Mouse (Mus musculus) G1E-ER4 (cell line): Measurements from ENCODE around the gene Rcor2. TPM values are rescaled to one million over a fixed set of nuclear protein-coding genes. Genes with fewer than 3 reads are reported as not detected.
A peak's percentile ranks its signal among the peaks of the same experiment; 100 is the strongest.

Source experiments
- GATA1 ChIP-seq: IDR thresholded peaks from one replicate; pipeline ENCODE4 v1.8.0; 2012; ENCODE audit warnings: low read length, inconsistent platforms
- polyA plus RNA-seq: library from polyadenylated mRNA; stranded (reverse); fragments of >175 nt; gene quantifications from 2 replicates; pipeline ENCODE4 v1.2.3, GENCODE M21; 2012

The Rcor2 gene
- polyA plus RNA-seq, 1 experiment = 53.6 TPM

DNA sequence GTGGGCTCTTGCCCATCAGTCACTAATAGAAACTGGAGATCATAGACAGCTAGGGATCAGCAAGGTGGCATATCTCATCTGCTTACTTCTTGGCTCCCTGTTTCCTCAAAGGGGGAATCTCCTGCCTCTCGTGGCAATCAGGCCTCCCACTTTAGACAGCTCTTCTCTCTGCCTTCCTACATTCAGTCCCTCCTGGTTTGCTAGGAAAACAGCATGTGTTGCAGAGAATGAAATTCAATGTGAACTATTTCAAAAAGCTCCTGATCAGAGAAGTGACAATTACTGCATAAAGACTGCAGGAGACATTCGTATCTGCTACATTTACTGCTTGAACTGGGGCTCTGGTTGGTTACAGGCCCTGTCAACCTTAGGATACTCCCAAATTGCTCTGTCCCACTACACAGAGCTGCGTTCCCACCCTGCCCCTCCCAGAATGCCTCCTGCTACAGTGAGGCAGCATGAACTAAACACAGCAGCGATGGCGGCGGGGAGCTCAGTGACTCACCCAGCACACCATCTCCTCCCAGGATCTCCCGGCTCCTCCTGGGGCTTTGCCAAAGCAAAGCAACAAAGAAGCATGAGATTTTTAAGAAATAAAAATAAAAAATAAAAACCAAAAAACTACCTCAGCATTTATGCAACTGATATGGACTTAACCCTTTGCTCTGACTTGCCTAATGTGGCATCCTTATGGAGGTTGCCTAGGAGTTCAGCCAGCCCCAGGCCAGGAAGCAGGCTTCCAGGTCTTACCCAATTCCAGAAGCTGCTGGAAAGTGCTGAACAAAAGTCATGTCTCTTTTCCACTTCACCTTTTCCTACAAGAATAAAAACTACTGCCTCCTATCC, 34.7 kb downstream of the Rcor2 start:
- no peak for TF ChIP-seq GATA1

DNA sequence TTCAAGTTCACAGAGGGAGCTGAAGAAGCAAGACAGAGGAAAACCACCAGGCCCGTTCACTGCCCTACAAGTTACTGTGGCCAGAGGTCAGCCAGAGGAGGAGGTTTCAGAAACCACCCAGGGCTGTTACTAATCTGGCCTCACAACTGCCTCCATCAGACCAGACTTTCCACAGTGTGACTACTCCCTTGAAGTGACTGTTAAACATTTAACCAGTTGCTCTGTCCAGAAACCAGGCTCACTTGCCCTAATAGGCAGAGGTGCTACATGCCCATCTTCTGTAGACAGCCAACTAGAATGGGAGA, 35.3 kb downstream of the Rcor2 start:
- TF ChIP-seq GATA1 = no peak

DNA sequence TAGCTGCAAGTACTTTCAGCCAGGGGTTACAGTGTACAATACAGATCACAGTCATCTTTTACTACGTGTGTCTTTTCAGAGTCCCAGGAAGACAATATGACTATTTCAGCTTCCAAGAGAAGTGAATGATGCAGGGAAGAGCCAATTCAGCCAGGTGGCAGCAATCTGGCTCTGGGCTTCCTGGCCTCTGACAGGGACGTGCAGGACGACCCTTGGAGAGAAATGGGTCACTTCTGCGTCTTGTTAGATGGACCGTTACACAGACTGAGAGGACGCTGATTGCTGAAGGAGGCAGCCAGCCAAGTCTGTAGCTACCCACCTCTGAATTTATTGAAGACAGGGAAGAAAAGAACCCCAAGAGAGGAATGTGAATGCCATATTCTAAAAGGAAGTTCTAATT, 36.7 kb downstream of the Rcor2 start:
- TF ChIP-seq GATA1 = no peak

DNA sequence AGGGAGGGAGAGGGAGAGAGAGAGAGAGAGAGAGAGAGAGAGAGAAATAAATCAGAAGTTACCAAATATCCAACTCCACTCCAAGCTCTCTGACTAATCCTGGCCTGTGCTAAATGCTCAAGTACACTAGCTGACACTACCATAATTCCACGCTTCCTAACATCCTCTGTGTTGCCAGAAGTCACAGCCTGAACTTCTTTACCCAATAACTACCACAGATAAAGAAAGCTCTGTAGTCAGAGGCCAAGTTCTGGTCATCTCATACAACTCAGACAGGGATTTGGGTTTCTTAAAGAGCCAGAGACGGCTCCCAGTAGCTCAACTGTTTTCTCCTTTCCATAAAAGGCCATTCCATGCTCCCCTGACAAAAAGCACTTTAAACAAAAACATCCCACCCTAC, 37.7 kb downstream of the Rcor2 start:
- TF ChIP-seq GATA1 = no peak

DNA sequence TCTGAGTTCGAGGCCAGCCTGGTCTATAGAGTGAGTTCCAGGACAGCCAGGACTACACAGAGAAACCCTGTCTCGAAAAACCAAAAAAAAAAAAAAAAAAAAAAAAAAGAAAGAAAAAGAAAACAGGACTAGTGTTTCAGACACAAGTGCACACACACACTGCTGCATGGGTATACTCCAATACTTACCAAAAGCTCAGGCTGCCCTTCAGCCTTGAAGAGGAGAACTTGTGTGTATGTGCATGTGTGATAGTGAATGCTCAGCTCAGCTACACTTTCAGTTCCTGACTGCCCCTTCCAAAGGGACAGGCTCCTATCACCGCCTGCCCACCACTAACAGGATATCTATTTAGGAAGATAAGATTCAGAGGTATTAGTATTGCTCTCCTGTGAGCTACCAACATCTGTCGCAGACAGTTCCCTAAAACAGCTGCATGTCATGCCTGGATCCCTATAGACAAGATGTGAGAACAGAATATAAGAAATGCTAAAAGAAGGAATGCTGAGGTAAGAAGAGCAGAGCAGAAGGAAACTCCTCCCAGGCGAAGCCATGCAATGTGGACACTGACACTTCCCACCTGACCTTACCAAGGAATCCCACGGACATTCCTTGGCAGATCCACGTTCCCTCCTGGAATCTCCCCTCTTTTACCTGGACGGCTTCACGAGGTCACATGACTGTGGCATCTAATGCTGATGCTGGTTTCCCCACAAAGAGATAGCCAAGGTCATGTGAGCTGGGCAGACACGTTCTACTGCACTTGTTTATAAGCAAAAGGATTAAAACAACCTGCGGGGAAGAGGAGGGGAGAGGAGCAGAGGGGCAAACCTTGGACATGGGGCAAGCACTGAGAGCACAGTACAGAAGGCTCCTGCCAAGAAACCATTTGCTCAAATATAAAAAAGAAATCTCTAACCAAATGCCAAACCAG, 38.5 kb downstream of the Rcor2 start:
- TF ChIP-seq GATA1 = peak; percentile 75

DNA sequence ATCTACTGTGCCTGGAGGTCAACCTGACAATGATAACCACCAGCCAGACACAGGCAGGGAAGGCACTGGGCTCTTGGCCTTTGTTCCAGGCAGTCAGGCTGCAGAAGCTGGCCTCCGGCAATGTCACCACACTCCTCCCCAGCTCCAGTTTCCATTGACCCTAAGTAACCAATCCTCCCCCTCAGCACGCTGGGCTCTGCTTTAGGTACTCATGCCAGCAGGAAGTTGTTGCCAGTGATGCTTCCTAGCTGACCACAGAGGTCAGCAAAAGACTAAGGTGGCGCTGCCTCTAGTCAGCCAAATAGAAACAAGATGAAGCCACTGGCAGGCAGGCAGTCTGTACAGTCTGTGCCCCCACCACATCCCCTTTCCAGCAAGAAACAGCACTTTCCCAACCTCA, 39.8 kb downstream of the Rcor2 start:
- TF ChIP-seq GATA1 = no peak

DNA sequence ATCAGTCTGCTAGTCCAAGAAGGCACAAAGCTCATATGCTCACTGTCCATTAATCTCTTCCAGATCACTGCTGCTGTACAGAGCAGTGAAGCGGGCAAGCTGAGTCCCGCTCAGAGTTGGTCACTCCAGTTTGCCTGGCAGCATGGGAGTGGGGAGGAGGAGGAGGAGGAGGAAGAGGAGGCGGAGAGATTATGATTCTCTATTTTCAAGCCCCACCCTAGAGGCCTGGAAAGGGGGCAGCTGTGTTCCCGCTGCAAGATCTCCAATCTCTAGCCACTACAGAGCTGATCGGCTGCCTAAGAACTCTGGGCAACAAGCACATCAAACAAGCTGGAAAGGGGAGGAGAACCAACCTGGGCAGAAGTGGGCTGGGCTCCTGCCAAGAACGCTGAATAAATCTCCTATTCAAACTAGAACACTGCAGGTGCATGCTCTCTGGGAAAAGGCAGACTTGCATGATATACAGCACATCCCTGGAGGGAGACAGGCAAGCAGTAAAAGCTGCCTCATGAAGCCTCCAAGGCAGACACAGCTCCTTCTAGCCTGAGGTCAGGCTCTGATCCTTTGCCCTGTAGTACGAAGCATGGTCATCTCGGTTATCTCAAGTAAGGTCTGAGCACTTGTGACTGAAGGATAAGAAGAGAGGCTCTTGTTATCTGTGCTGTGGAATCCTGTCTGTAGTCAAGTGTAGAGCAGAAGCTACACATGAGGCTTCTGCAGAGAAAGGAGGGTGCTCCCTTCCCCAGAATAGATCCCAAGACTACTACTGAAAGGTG, 41.1 kb downstream of the Rcor2 start:
- peak; percentile 42 for TF ChIP-seq GATA1

DNA sequence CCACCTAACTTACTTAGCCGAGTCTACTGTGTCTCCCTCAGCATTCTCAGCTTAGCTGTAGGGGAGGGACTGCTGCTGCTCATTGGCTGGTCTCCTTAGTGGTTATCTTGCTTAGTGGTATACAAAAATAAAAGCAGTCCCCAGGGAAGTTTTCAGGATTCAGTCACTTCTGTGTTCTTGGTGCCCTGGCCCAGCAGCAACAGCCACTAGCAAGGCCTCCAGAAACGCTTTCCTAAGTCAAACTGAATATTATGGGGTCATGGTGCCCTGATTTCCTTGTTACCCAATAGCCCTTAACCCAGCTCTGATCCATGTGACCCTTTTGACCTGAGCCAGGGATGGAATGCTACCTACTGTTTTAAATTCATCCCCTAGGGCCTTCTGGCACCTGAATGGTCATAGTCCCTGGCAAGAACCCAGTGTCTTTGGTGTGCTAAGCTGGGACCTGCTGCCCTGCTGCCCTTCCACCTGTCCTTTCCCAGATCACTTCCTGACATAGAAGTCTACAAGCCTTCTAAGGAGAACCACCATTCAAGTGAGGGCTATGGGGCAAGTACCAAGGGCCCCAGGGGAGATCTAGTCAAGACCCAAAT, 42.7 kb downstream of the Rcor2 start:
- no peak for TF ChIP-seq GATA1

DNA sequence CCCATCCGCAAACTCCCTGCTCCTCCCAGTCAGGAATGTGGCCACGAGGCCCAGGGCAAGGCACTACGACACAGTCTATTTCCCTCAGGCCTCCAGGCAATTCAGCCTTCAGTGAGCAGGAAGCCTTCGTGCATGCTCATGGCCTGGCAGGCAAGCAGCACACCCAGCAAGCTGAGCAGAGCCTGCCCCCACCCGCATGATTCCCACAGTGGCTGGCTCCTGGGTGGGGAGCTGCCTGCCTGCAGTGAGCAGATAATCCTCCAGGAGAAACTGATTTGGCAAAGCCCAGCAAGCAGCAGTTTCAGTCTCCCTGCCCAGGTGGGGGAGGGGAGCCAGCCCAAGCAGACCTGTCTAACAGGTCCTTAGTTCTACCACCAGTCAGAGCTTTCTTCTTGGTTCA, 43.6 kb downstream of the Rcor2 start:
- no peak for TF ChIP-seq GATA1

DNA sequence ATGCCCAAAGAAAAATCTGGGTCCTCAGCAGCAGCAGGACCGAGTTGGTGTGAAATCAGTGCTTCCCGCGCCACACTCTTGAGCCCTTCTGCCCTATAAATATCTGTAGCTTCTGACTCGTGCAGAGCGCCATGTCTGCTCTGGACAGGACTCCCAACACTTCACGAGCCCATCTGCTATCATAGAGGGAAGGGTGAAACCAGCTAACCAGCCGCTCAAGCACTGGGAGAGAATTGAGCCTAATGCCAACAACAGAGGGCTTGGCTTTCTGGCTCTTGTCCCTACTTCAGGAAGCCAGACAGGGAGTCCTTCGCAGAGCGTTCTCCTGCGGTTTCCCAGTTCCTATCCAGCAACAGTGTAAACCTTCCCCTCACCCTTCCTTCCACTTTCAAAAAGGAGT, 44.2 kb downstream of the Rcor2 start:
- no peak for TF ChIP-seq GATA1

DNA sequence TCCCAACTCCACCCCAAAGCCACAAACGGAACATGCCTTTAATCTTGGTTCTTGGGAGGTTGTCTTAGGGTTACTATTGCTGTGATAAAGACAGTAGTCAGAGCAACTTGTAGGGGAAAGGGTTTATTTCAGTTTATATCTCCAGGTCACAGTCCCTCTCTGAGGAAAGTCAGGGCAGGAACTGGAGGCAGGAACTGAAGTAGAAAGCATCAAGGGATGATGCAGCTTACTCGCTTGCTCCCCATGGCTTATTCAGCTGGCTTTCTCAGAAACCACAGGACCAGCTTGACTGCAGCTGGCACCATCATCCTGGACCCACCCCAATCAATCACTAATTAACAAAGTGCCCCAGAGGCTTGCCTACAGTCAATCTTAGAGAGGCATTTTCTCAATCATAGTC, 46.5 kb downstream of the Rcor2 start:
- no peak for TF ChIP-seq GATA1

DNA sequence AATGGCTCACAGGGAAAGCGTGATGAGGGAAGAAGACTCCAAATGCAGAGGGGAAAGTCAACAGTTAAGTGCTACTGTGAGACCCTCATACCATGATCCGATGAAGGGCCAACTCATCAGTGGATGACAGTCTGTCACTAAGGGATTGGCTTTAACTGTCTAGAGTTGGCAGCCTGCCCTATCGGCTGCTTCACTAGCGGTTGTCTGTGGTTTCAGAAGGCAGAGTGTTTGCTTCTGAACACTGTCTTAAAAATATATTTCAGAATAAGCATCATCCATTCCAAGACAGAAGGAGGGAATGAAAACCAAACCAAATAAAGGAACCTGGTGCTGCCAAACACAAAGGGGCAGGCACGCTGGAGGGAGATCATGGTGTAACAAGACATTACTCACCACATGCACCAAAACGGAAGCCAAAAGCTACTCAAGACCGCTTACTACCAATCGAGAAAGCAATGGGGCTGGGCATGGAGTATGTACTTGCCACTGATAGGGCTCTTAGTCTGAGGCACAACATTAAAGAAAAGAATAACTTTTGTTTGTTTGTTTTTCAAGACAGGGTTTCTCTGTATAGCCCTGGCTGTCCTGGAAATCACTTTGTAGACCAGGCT, 48.0 kb downstream of the Rcor2 start:
- TF ChIP-seq GATA1 = no peak

DNA sequence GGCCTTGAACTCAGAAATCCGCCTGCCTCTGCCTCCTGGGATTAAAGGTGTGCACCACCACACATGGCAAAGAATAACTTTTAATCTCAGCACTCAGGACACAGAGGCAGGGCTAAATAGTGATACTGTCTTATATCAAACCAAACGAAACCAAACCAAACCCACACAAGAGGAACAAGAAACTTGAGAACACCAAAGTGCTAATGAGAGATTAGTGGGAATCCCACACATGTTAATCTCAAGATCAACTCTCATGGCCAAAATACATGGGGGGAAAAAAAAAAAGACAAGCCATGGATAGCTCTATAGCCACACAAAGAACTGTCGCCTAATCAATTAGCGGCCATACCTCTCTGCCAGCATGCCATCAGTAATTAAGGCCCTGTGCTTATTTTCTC, 48.5 kb downstream of the Rcor2 start:
- peak; percentile 24 for TF ChIP-seq GATA1

DNA sequence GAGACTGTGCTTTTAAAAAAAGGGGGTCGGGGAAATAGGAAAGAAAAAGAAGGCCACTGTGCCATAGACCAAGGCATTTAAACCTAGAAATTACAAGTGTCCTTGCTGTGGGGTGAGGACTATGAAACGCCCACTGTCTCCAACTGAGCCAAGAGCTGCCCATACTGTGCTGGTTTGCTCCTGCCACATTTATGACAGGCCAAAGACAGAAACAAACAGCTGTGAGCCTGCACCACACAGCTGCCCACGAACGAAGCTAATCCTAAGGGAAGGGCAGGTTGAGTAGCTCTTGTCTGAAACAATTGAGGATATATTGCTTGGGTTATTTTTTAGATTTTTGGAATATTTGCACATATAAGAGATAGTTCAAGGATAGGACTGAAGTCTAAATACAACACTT, 49.7 kb downstream of the Rcor2 start:
- TF ChIP-seq GATA1 = no peak

DNA sequence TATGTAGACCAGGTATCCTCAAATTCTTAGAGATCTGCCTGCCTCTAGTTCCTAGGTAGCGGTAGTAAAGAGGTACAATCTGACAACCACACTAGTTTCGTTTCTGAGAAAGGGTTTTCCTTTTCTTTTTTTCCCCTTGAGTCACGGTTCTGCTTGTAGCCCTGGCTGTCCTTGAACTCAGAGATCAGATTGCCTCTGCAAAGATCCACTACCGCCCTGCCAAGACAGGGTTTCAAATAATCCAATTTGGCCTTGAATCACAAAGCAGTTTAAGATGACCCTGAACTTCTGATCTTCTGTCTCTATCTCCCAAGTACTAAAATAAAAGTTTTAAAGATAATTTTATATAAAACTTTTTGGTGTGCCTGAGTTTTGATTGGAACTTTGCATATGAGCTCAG, 50.6 kb downstream of the Rcor2 start:
- TF ChIP-seq GATA1 = no peak
